Mouse (Mus musculus) heart, adult 9 months (tissue): ENCODE measurements around the gene Nod1.
A peak's percentile ranks its signal among the peaks of the same experiment; 100 is the strongest.

Source experiments
- DNase-seq, 2 experiments: peaks; one replicate each; pipeline ENCODE4 v3.0.0; 2022; ENCODE audit warnings: low spot score in 2 of 2

The Nod1 gene

GRCm38 (mm10) chr6:54941149-54941548 lies 31.3 kb downstream of the Nod1 start:
- no peak for DNase-seq

GRCm38 (mm10) chr6:54940126-54940525 lies 32.3 kb downstream of the Nod1 start:
- no peak for DNase-seq

- DNase-seq: peak; percentile 87
Observed at GRCm38 (mm10) chr6:54939631-54940030, 32.8 kb downstream of the Nod1 start.

GRCm38 (mm10) chr6:54936496-54936895 lies 35.9 kb downstream of the Nod1 start:
- DNase-seq: no peak

GRCm38 (mm10) chr6:54934930-54935329 lies 37.5 kb downstream of the Nod1 start:
- no peak for DNase-seq

- DNase-seq: no peak
Observed at GRCm38 (mm10) chr6:54934313-54934712, 38.1 kb downstream of the Nod1 start.

- peak; percentile 41 to 57 for DNase-seq
Observed at GRCm38 (mm10) chr6:54933866-54934265, 38.5 kb downstream of the Nod1 start.

GRCm38 (mm10) chr6:54933216-54933615 lies 39.2 kb downstream of the Nod1 start:
- no peak for DNase-seq

- no peak for DNase-seq
Observed at GRCm38 (mm10) chr6:54932526-54932925, 39.9 kb downstream of the Nod1 start.

GRCm38 (mm10) chr6:54931641-54932040 lies 40.8 kb downstream of the Nod1 start:
- no peak for DNase-seq

GRCm38 (mm10) chr6:54927946-54928345 lies 44.5 kb downstream of the Nod1 start:
- no peak for DNase-seq

- DNase-seq: no peak
Observed at GRCm38 (mm10) chr6:54926899-54927298, 45.5 kb downstream of the Nod1 start.

GRCm38 (mm10) chr6:54925736-54926440 lies 46.5 kb downstream of the Nod1 start:
- no peak for DNase-seq

- DNase-seq: no peak
Observed at GRCm38 (mm10) chr6:54924538-54924937, 47.9 kb downstream of the Nod1 start.

GRCm38 (mm10) chr6:54918521-54918920 lies 53.9 kb downstream of the Nod1 start:
- no peak for DNase-seq

- peak; percentile 46 to 73 for DNase-seq
Observed at GRCm38 (mm10) chr6:54917523-54917922, 54.9 kb downstream of the Nod1 start.

GRCm38 (mm10) chr6:54916941-54917340 lies 55.5 kb downstream of the Nod1 start:
- no peak for DNase-seq

- no peak for DNase-seq
Observed at GRCm38 (mm10) chr6:54916163-54916562, 56.2 kb downstream of the Nod1 start.

GRCm38 (mm10) chr6:54914977-54915376 lies 57.4 kb downstream of the Nod1 start:
- no peak for DNase-seq

- DNase-seq: peak; percentile 48 to 50
Observed at GRCm38 (mm10) chr6:54906053-54907040, 66.1 kb downstream of the Nod1 start.

- no peak for DNase-seq
Observed at GRCm38 (mm10) chr6:54902547-54902946, 69.9 kb downstream of the Nod1 start.

GRCm38 (mm10) chr6:54900256-54900655 lies 72.2 kb downstream of the Nod1 start:
- no peak for DNase-seq

- DNase-seq: no peak
Observed at GRCm38 (mm10) chr6:54891384-54891783, 81.0 kb downstream of the Nod1 start.
